Mouse (Mus musculus): ENCODE results near the gene Nemp1. TPM values are rescaled to one million over a fixed set of nuclear protein-coding genes. Genes with fewer than 3 reads are reported as not detected.

Nemp1 gene
- polyA plus RNA-seq, 1 experiment from 2014 or later = 9.2 TPM

- H3K36me3 ChIP-seq = peaks cover 39% of the 10 kb centered on the region
- peaks cover 74% of the 10 kb centered on the region for H3K4me1 ChIP-seq (replicated peaks)
- peak overlapping the region; percentile 66 for H3K4me3 ChIP-seq
- no peak overlapping the region for H3K27ac ChIP-seq (ENCODE audit: poor library complexity, severe bottlenecking)
- ATAC-seq (ENCODE audit: insufficient number of reproducible peaks, low FRiP score) = no peak
- 32% methylated on average over 13 of the region's 13 CpGs for WGBS
- no peaks in the 10 kb centered on the region for H3K9me3 ChIP-seq (replicated peaks)
- H3K4me2 ChIP-seq = peak overlapping the region; percentile 87
- H3K27me3 ChIP-seq (replicated peaks) = peaks cover 11% of the 10 kb centered on the region
- H3K9ac ChIP-seq = peak overlapping the region; percentile 84
These were observed 1.8 kb upstream of the Nemp1 start for GRCm38 (mm10) chr10:127664891-127665290.

- Histone ChIP-seq H3K4me2 (peak overlapping the region; percentile 87), H3K9ac (peak overlapping the region; percentile 84), H3K27ac (ENCODE audit: poor library complexity, severe bottlenecking) (peak overlapping the region; percentile 94), H3K36me3 (peaks cover 32% of the 10 kb centered on the region), H3K4me1 (replicated peaks) (peaks cover 73% of the 10 kb centered on the region), H3K9me3 (replicated peaks) (no peaks in the 10 kb centered on the region), H3K4me3 (peak overlapping the region; percentile 66), H3K27me3 (replicated peaks) (peaks cover 11% of the 10 kb centered on the region)
- no peak for ATAC-seq (ENCODE audit: insufficient number of reproducible peaks, low FRiP score)
- WGBS = 7% methylated on average over 14 of the region's 14 CpGs
These were observed 1.1 kb upstream of the Nemp1 start for GRCm38 (mm10) chr10:127665366-127666181.

DNA sequence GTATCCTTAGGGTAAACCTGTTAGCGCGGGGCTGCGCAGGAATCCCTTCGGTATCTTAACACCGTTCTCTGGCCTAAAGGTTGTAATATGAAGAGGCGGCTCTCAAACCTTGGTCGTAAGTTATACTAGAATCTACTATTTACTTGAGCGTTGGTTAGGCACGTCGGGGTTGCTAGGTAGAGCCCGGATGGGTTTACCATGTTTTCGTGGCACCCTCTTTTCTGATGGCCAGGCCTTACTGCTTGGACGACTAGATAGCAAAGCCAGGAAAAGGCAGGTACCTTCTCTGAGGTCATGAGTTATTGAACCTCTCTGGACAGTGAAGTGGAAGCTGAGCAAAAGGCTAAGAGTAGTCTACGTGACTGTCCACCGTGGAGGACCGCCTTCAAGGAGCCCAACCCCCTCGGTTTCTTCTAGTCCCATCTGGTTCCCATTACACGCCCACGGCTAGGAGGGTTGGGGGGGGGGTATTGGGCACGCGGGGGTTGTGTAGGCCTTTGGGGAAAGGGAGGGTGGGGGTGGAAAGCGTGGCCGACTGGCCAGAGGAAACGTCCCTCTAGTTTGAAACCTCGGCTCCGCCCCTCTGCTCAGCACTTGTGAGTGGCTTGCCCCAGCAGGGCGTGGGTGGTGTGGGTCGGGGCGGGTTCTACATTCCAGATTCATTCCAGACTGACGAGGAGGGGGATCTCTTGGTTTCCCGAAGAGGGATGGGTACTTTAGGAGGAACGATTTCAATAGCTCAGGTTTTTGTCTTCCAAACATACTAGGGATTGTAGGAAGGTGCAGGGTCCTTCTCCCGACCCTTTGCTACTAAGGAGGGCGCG, 780 bp downstream of the Nemp1 start:
- Histone ChIP-seq H3K27ac (ENCODE audit: poor library complexity, severe bottlenecking) (peak overlapping the region; percentile 94), H3K4me2 (peak overlapping the region; percentile 87), H3K27me3 (replicated peaks) (peaks cover 11% of the 10 kb centered on the region), H3K4me1 (replicated peaks) (peaks cover 54% of the 10 kb centered on the region), H3K4me3 (peak overlapping the region; percentile 66), H3K9ac (peak overlapping the region; percentile 84), H3K9me3 (replicated peaks) (no peaks in the 10 kb centered on the region), H3K36me3 (peaks cover 24% of the 10 kb centered on the region)
- peak; percentile 73 for ATAC-seq (ENCODE audit: insufficient number of reproducible peaks, low FRiP score)
- under 1% methylated on average over 34 of the region's 35 CpGs for WGBS

DNA sequence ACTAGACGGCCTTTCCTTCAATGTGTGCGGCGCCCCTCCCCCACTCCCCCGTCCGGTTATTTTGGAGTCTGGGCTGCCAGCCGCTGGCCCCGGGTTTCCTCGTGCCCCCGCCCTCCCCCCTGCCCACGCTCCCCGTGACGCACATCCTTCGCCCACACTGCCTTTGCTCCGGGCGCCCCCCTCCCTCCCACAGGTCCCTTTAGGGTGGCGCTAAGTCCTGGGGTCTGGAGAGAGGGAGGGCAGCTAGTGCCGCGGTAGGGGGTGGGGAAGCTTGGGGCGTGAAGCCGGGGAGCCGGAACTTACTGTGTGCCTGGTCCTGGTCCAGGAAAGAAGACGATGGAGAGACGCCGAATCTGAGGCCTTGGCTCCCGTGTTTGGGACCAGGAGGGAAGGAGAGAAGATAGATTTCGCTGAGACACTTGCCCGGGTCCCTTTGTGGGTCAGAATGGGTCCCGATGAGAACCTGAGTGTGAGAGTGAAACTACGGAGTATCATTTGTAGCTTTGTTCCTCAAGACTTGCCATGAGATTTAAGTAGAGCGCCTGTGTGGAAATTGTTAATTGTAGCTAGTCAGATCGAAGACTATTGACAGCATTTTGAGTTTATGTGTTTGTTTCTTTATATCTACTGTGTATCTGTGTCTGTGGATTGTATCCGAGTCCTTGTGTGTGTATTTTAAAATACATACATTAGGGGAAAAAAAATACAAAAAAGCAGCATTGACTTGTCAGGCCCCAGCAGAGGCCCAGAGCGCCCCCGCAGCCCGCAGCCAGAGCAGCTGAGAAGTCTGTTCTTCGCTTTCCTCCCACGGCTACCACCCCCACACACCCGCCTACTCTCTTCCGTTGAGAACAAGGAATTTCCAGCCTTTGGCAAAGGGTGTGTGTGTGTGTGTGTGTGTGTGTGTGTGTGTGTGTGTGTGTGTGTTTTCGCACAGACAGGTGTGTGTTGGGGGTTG, 1.7 kb downstream of the Nemp1 start, which contains the start of gene Nab2:
Gene Nab2 (minus strand): TSS at position 476 of the 958 bp plus-strand sequence.
- Histone ChIP-seq H3K4me3 (peak within 1 kb of the TSS; percentile 66), H3K27ac (ENCODE audit: poor library complexity, severe bottlenecking) (peak within 1 kb of the TSS; percentile 94), H3K9ac (peak within 1 kb of the TSS; percentile 84), H3K27me3 (replicated peaks) (peaks cover 11% of the 10 kb centered on the region), H3K4me2 (peak within 1 kb of the TSS; percentile 87), H3K4me1 (replicated peaks) (peaks cover 45% of the 10 kb centered on the region), H3K9me3 (replicated peaks) (no peaks in the 10 kb centered on the region), H3K36me3 (peaks cover 16% of the 10 kb centered on the region)
- WGBS = 2% methylated on average over 40 of the region's 40 CpGs
- peak; percentile 64 for ATAC-seq (ENCODE audit: insufficient number of reproducible peaks, low FRiP score)

GRCm38 (mm10) chr10:127669170-127669569, 2.5 kb downstream of the Nemp1 start:
- Histone ChIP-seq H3K9me3 (replicated peaks) (no peaks in the 10 kb centered on the region), H3K4me3 (peak overlapping the region; percentile 66), H3K4me2 (peak overlapping the region; percentile 87), H3K27ac (ENCODE audit: poor library complexity, severe bottlenecking) (peak overlapping the region; percentile 94), H3K9ac (0 out of 2 replicates have a peak overlapping the region, but pooled peaks have one; percentile 40), H3K4me1 (replicated peaks) (peaks cover 37% of the 10 kb centered on the region), H3K36me3 (peaks cover 8% of the 10 kb centered on the region), H3K27me3 (replicated peaks) (peaks cover 8% of the 10 kb centered on the region)
- ATAC-seq (ENCODE audit: insufficient number of reproducible peaks, low FRiP score) = no peak
- WGBS = 6% methylated on average over 7 of the region's 7 CpGs

GRCm38 (mm10) chr10:127670185-127670584, 3.5 kb downstream of the Nemp1 start:
- Histone ChIP-seq H3K9ac (no peak overlapping the region), H3K4me2 (no peak overlapping the region), H3K4me3 (no peak overlapping the region), H3K36me3 (no peaks in the 10 kb centered on the region), H3K27me3 (replicated peaks) (no peaks in the 10 kb centered on the region), H3K9me3 (replicated peaks) (no peaks in the 10 kb centered on the region), H3K4me1 (replicated peaks) (peaks cover 27% of the 10 kb centered on the region), H3K27ac (ENCODE audit: poor library complexity, severe bottlenecking) (no peak overlapping the region)
- ATAC-seq (ENCODE audit: insufficient number of reproducible peaks, low FRiP score) = no peak
- WGBS = 78% methylated on average over 2 of the region's 2 CpGs

DNA sequence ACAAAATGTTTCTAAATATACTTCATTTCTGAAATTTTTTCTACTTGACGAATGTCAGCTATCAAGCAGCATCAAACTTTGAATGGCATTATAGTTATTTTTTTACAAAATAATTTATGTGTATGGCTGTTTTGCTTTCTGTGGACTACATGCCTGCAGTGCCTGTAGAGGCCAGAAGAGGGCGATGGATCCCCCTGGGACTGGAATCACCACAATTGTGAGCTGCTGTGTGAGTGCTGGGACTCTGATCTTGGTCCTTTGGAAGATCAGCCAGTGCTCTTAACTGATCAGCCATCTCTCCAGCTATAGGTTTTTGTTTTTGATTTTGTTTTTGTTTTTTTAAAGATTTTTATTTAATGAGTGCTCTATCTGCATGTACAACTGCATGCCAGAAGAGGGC, 4.6 kb downstream of the Nemp1 start:
- Histone ChIP-seq H3K27me3 (replicated peaks) (no peaks in the 10 kb centered on the region), H3K4me3 (no peak overlapping the region), H3K4me1 (replicated peaks) (peaks cover 20% of the 10 kb centered on the region), H3K27ac (ENCODE audit: poor library complexity, severe bottlenecking) (no peak overlapping the region), H3K36me3 (no peaks in the 10 kb centered on the region), H3K9me3 (replicated peaks) (no peaks in the 10 kb centered on the region), H3K4me2 (no peak overlapping the region), H3K9ac (no peak overlapping the region)
- ATAC-seq (ENCODE audit: insufficient number of reproducible peaks, low FRiP score) = no peak
- WGBS = 38% methylated on average over 2 of the region's 2 CpGs

GRCm38 (mm10) chr10:127674046-127674655, 7.5 kb downstream of the Nemp1 start:
- Histone ChIP-seq H3K27ac (ENCODE audit: poor library complexity, severe bottlenecking) (no peak overlapping the region), H3K9ac (no peak overlapping the region), H3K27me3 (replicated peaks) (no peaks in the 10 kb centered on the region), H3K4me3 (no peak overlapping the region), H3K4me1 (replicated peaks) (peaks cover 17% of the 10 kb centered on the region), H3K36me3 (no peaks in the 10 kb centered on the region), H3K4me2 (no peak overlapping the region), H3K9me3 (replicated peaks) (no peaks in the 10 kb centered on the region)
- 85% methylated on average over 6 of the region's 6 CpGs for WGBS
- no peak for ATAC-seq (ENCODE audit: insufficient number of reproducible peaks, low FRiP score)

GRCm38 (mm10) chr10:127674794-127675522, 8.3 kb downstream of the Nemp1 start:
- H3K27me3 ChIP-seq (replicated peaks) = no peaks in the 10 kb centered on the region
- H3K27ac ChIP-seq (ENCODE audit: poor library complexity, severe bottlenecking) = peak overlapping the region; percentile 64; the same call in 1 of the 2 replicates
- H3K9ac ChIP-seq = no peak overlapping the region; the same call in 1 of the 2 replicates
- H3K4me3 ChIP-seq = no peak overlapping the region
- no peak overlapping the region for H3K4me2 ChIP-seq
- H3K36me3 ChIP-seq = no peaks in the 10 kb centered on the region
- H3K9me3 ChIP-seq (replicated peaks) = no peaks in the 10 kb centered on the region
- WGBS = 79% methylated on average over 8 of the region's 8 CpGs
- H3K4me1 ChIP-seq (replicated peaks) = peaks cover 9% of the 10 kb centered on the region
- no peak for ATAC-seq (ENCODE audit: insufficient number of reproducible peaks, low FRiP score)
